Mouse (Mus musculus): ENCODE measurements at regions not wholly inside any gene's neighbourhood (a gene's known extent, or its start where the extent isn't known, plus 50 kb on each side); places are given as distances from the start of the nearest gene placed in this dataset.

- Histone ChIP-seq H3K9ac (ENCODE audit: low read depth, low read length) (peak overlapping the region; percentile 48), H3K4me2 (replicated peaks; ENCODE audit: low read depth, low read length) (peak overlapping the region; percentile 48), H3K4me1 (ENCODE audit: control insufficient read depth, insufficient read depth, low read length) (peaks cover 16% of the 10 kb centered on the region), H3K27me3 (ENCODE audit: control insufficient read depth, insufficient read depth, low read length) (no peaks in the 10 kb centered on the region), H3K36me3 (ENCODE audit: control insufficient read depth, insufficient read depth, low read length) (no peaks in the 10 kb centered on the region), H3K27ac (ENCODE audit: low read depth, low read length) (peak overlapping the region; percentile 53; the same call in 1 of the 2 replicates), H3K9me3 (ENCODE audit: control insufficient read depth, low read length) (no peaks in the 10 kb centered on the region), H3K4me3 (ENCODE audit: low read length) (peak overlapping the region; percentile 30)
- ATAC-seq (ENCODE audit: low FRiP score, low TSS enrichment): peak; percentile 43; the same call in 1 of the 2 replicates
- under 1% methylated on average over 17 of the region's 17 CpGs for WGBS
Observed at GRCm38 (mm10) chr2:170205591-170206441, 57.9 kb upstream of the Zfp217 start.

GRCm38 (mm10) chr2:170204768-170205514, 57.0 kb upstream of the Zfp217 start:
- H3K9ac ChIP-seq (ENCODE audit: low read depth, low read length): peak overlapping the region; percentile 48; the same call in 1 of the 2 replicates
- no peak for ATAC-seq (ENCODE audit: low FRiP score, low TSS enrichment)

GRCm38 (mm10) chr2:170203496-170203895, 55.6 kb upstream of the Zfp217 start:
- no peaks in the 10 kb centered on the region for H3K27me3 ChIP-seq (ENCODE audit: control insufficient read depth, insufficient read depth, low read length)
- H3K9me3 ChIP-seq (ENCODE audit: control insufficient read depth, low read length): no peaks in the 10 kb centered on the region
- H3K4me2 ChIP-seq (replicated peaks; ENCODE audit: low read depth, low read length): no peak overlapping the region
- peaks cover 12% of the 10 kb centered on the region for H3K4me1 ChIP-seq (ENCODE audit: control insufficient read depth, insufficient read depth, low read length)
- no peak overlapping the region for H3K4me3 ChIP-seq (ENCODE audit: low read length)
- 92% methylated on average over 5 of the region's 5 CpGs for WGBS
- H3K36me3 ChIP-seq (ENCODE audit: control insufficient read depth, insufficient read depth, low read length): no peaks in the 10 kb centered on the region
- no peak overlapping the region for H3K9ac ChIP-seq (ENCODE audit: low read depth, low read length)
- H3K27ac ChIP-seq (ENCODE audit: low read depth, low read length): no peak overlapping the region
- no peak for ATAC-seq (ENCODE audit: low FRiP score, low TSS enrichment)

More at GRCm38 (mm10) chr2:170204768-170205514, 57.0 kb upstream of the Zfp217 start:
- H3K4me3 ChIP-seq (ENCODE audit: low read length): peak overlapping the region; percentile 30
- no peaks in the 10 kb centered on the region for H3K36me3 ChIP-seq (ENCODE audit: control insufficient read depth, insufficient read depth, low read length)
- H3K27ac ChIP-seq (ENCODE audit: low read depth, low read length): peak overlapping the region; percentile 53; the same call in 1 of the 2 replicates
- H3K27me3 ChIP-seq (ENCODE audit: control insufficient read depth, insufficient read depth, low read length): no peaks in the 10 kb centered on the region
- H3K4me2 ChIP-seq (replicated peaks; ENCODE audit: low read depth, low read length): peak overlapping the region; percentile 48
- H3K4me1 ChIP-seq (ENCODE audit: control insufficient read depth, insufficient read depth, low read length): peaks cover 16% of the 10 kb centered on the region
- H3K9me3 ChIP-seq (ENCODE audit: control insufficient read depth, low read length): no peaks in the 10 kb centered on the region
- WGBS: 27% methylated on average over 10 of the region's 10 CpGs

DNA sequence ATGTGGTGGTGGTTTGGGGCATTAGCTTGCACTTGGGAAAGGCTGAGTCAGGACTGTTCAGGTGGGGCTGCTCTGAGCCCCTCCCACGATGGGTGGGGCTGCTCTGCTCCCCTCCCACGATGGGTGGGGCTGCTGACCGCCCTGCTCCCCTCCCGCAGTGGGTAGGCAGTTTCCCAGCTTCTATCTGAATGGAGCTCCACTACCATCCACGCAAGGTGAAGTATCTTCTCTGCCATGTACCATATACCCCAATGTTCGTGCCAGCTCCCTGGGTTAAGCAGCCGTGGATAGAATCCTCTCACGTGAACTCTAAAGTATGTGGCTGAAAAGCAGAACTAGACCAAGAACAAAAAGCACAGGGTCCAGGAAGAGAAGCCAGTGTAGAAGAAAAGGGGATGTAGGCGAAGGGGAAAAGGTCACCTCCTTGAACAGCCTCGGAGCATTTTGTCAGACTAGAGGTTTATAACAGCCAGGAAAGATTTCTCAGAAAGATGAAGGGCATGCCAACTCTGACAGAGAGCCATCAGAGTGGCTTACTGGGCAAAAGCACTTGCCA, 54.0 kb upstream of the Zfp217 start:
- Histone ChIP-seq H3K4me2 (replicated peaks; ENCODE audit: low read depth, low read length) (no peak overlapping the region), H3K9ac (ENCODE audit: low read depth, low read length) (no peak overlapping the region), H3K9me3 (ENCODE audit: control insufficient read depth, low read length) (no peaks in the 10 kb centered on the region), H3K4me3 (ENCODE audit: low read length) (no peak overlapping the region), H3K4me1 (ENCODE audit: control insufficient read depth, insufficient read depth, low read length) (peaks cover 11% of the 10 kb centered on the region), H3K36me3 (ENCODE audit: control insufficient read depth, insufficient read depth, low read length) (no peaks in the 10 kb centered on the region), H3K27me3 (ENCODE audit: control insufficient read depth, insufficient read depth, low read length) (no peaks in the 10 kb centered on the region), H3K27ac (ENCODE audit: low read depth, low read length) (no peak overlapping the region)
- ATAC-seq (ENCODE audit: low FRiP score, low TSS enrichment): no peak
- 76% methylated on average over 10 of the region's 10 CpGs for WGBS
